Mouse (Mus musculus) gastrocnemius, postnatal 4 days (tissue): ENCODE measurements around the gene Clpb. TPM values are rescaled to one million over a fixed set of nuclear protein-coding genes. Genes with fewer than 3 reads are reported as not detected.

Experiments
- total RNA-seq, 2 experiments: library from RNA; stranded (reverse); gene quantifications; 2 replicates each; pipeline ENCODE4 v1.2.3; 2021

The Clpb gene
- total RNA-seq, 2 experiments from 2014 or later: 33.7 to 33.9 TPM

Other genes starting within 250 kb of the Clpb start
- gene Pde2a, start 241.9 kb upstream of the Clpb start, total RNA-seq: 10 to 100 TPM; 60.7 to 61.2 TPM
- not detected for gene Art2b, start 78.0 kb upstream of the Clpb start, total RNA-seq
- gene Phox2a, start 154.7 kb downstream of the Clpb start, total RNA-seq: under 1 TPM; 0.26 to 0.27 TPM
- gene Inppl1, start 174.6 kb downstream of the Clpb start, total RNA-seq: 100 to 1,000 TPM in 1 of 2 experiments, 10 to 100 TPM in 1; 95.1 to 101 TPM
- 1 to 10 TPM; 6.4 to 9.1 TPM for gene Folr2, start 193.6 kb downstream of the Clpb start, total RNA-seq
- gene Anapc15, start 200.1 kb downstream of the Clpb start, total RNA-seq: 10 to 100 TPM; 21.4 to 24.4 TPM
- gene Folr1, start 207.2 kb downstream of the Clpb start, total RNA-seq: 1 to 10 TPM; 1.1 to 1.6 TPM
- 100 to 1,000 TPM; 105 to 106 TPM for gene Lamtor1, start 242.3 kb downstream of the Clpb start, total RNA-seq
- gene Tomt, start 242.7 kb downstream of the Clpb start, total RNA-seq: under 1 TPM in 1 of 2 experiments, not detected in 1; 0.10 TPM